Mouse (Mus musculus): Measurements from ENCODE around the gene Syndig1. TPM values are rescaled to one million over a fixed set of nuclear protein-coding genes. Genes with fewer than 3 reads are reported as not detected.

Gene Syndig1
- polyA plus RNA-seq, 1 experiment = not detected

GRCm38 (mm10) chr2:150012787-150013346 is 183.9 kb downstream of the Syndig1 start:
- Histone ChIP-seq H3K4me1 (ENCODE audit: control insufficient read depth, insufficient read depth, low read length) (no peaks in the 10 kb centered on the region), H3K27ac (ENCODE audit: insufficient read depth, low read depth, low read length) (no peak overlapping the region), H3K4me3 (ENCODE audit: insufficient read depth, low read depth, low read length) (no peak overlapping the region)
- WGBS = 76% methylated on average over 6 of the region's 6 CpGs
- no peak for TF ChIP-seq POLR2A (IDR thresholded peaks at IDR 0.05; ENCODE audit: insufficient read depth, low read depth, low read length)
- TF ChIP-seq CTCF (IDR thresholded peaks at IDR 0.05; ENCODE audit: insufficient read depth, low read depth, low read length) = no peak

GRCm38 (mm10) chr2:150013785-150014184 is 184.8 kb downstream of the Syndig1 start:
- TF ChIP-seq POLR2A (IDR thresholded peaks at IDR 0.05; ENCODE audit: insufficient read depth, low read depth, low read length) = no peak
- TF ChIP-seq CTCF (IDR thresholded peaks at IDR 0.05; ENCODE audit: insufficient read depth, low read depth, low read length) = no peak
- Histone ChIP-seq H3K27ac (ENCODE audit: insufficient read depth, low read depth, low read length) (no peak overlapping the region), H3K4me3 (ENCODE audit: insufficient read depth, low read depth, low read length) (no peak overlapping the region), H3K4me1 (ENCODE audit: control insufficient read depth, insufficient read depth, low read length) (no peaks in the 10 kb centered on the region)
- whole genome bisulfite sequencing = 71% methylated on average over 4 of the region's 4 CpGs

GRCm38 (mm10) chr2:150016303-150016702 is 187.3 kb downstream of the Syndig1 start:
- Histone ChIP-seq H3K4me1 (ENCODE audit: control insufficient read depth, insufficient read depth, low read length) (no peaks in the 10 kb centered on the region), H3K4me3 (ENCODE audit: insufficient read depth, low read depth, low read length) (no peak overlapping the region), H3K27ac (ENCODE audit: insufficient read depth, low read depth, low read length) (no peak overlapping the region)
- 33% methylated on average over 5 of the region's 5 CpGs for WGBS
- TF ChIP-seq CTCF (IDR thresholded peaks at IDR 0.05; ENCODE audit: insufficient read depth, low read depth, low read length) = no peak
- TF ChIP-seq POLR2A (IDR thresholded peaks at IDR 0.05; ENCODE audit: insufficient read depth, low read depth, low read length) = no peak

- Histone ChIP-seq H3K4me3 (ENCODE audit: insufficient read depth, low read depth, low read length) (no peak overlapping the region), H3K4me1 (ENCODE audit: control insufficient read depth, insufficient read depth, low read length) (no peaks in the 10 kb centered on the region), H3K27ac (ENCODE audit: insufficient read depth, low read depth, low read length) (no peak overlapping the region)
- TF ChIP-seq CTCF (IDR thresholded peaks at IDR 0.05; ENCODE audit: insufficient read depth, low read depth, low read length) = no peak
- 87% methylated on average over 2 of the region's 2 CpGs for WGBS
Measured at GRCm38 (mm10) chr2:150020706-150021105, 191.7 kb downstream of the Syndig1 start.

- Histone ChIP-seq H3K27ac (ENCODE audit: insufficient read depth, low read depth, low read length) (no peak overlapping the region), H3K4me1 (ENCODE audit: control insufficient read depth, insufficient read depth, low read length) (no peaks in the 10 kb centered on the region), H3K4me3 (ENCODE audit: insufficient read depth, low read depth, low read length) (no peak overlapping the region)
- TF ChIP-seq CTCF (IDR thresholded peaks at IDR 0.05; ENCODE audit: insufficient read depth, low read depth, low read length) (no peak), POLR2A (IDR thresholded peaks at IDR 0.05; ENCODE audit: insufficient read depth, low read depth, low read length) (no peak)
- 32% methylated on average over 2 of the region's 2 CpGs for WGBS
Measured at GRCm38 (mm10) chr2:150023873-150024339, 194.9 kb downstream of the Syndig1 start.

GRCm38 (mm10) chr2:150043531-150043930 is 214.5 kb downstream of the Syndig1 start:
- no peak overlapping the region for H3K27ac ChIP-seq (ENCODE audit: insufficient read depth, low read depth, low read length)
- no peak overlapping the region for H3K4me3 ChIP-seq (ENCODE audit: insufficient read depth, low read depth, low read length)
- 89% methylated on average over 7 of the region's 7 CpGs for WGBS
- TF ChIP-seq POLR2A (IDR thresholded peaks at IDR 0.05; ENCODE audit: insufficient read depth, low read depth, low read length) (no peak), CTCF (IDR thresholded peaks at IDR 0.05; ENCODE audit: insufficient read depth, low read depth, low read length) (no peak)
- no peaks in the 10 kb centered on the region for H3K4me1 ChIP-seq (ENCODE audit: control insufficient read depth, insufficient read depth, low read length)

Other genes starting within 250 kb of the Syndig1 start
- not detected in 2 replicates for gene C530025M09Rik, start 2.0 kb downstream of the Syndig1 start, polyA plus RNA-seq (2012; ENCODE audit: insufficient read depth, insufficient read length, low replicate concordance, missing spikeins)